Mouse (Mus musculus): ENCODE measurements around the gene Grik4.

DNA sequence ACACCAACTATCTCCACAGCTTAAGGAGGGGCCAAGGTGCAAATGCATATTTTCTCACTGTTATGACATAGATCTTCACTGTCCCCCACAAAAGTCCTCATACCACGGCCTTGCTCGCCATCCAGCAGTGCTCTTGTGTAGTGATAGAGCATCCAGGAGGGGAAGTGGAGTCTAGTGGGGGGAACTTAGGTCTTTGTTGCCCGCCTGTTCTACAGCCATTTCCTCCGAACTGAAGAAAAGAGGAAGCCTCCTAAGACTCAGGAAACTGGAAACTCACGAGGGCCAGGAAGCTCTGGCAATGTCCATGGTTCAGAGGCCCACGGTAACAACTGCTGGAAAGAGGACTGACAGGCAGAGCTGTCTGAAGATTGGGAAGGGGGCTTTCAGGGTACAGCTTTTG is 106.8 kb downstream of the Grik4 start:
- TF ChIP-seq CTCF (IDR thresholded peaks at IDR 0.05; ENCODE audit: low read depth, low read length) (no peak), POLR2A (IDR thresholded peaks at IDR 0.05; ENCODE audit: extremely low read depth, insufficient read depth, low read length) (no peak)

Measured in liver, adult 2 months (tissue).